Mouse (Mus musculus) adipocyte (in vitro differentiated cells): ENCODE measurements around the gene Epb42.
"Not testable (repeated sequence)": the region's sequence is repeated elsewhere in the genome, so short reads cannot be mapped to it uniquely, and the experiment has no call there.

Experiments
- DNase-seq: peaks from one replicate; pipeline ENCODE4 v3.0.0-alpha.2; 2016; ENCODE audit warnings: low spot score

Epb42 gene

DNA sequence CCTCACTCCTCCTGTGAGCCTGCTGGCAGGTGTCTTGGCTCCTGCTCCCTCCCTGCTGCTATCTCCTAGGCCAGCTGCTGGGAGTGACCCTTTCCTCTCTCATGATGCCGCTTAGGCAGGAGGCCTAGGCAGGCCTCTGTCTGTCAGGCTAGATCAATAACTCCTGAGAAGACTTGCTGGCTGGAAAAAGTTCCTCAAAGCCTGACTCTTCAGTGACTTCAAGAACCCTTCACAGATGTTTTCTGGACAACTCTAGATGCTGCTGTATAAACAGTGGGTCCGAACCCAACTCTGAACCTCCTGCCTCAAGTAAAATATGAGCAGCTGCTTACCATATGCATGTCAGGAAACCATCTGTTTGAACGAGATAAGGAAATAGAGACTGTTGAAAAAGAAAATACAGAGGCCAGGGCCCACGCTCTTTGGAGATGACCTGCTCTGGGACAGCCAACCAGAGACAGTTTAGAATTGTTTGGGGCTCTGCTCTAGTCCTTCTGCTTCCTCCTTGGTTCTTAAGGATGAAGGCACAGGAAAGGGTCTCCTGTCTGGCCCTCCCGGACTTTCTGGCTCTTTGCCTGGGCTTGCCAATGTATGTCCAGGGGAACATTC lies at the start of gene Epb42:
Gene Epb42 (minus strand): TSS at position 340 of the 609 bp plus-strand sequence.
- no peak for DNase-seq

- peak; percentile 37 for DNase-seq
These were observed 48.8 kb upstream of the Epb42 start, which contains the start of gene Tgm5 for GRCm38 (mm10) chr2:121085480-121086185. Tgm5 (minus strand) TSS chr2:121085841.

DNA sequence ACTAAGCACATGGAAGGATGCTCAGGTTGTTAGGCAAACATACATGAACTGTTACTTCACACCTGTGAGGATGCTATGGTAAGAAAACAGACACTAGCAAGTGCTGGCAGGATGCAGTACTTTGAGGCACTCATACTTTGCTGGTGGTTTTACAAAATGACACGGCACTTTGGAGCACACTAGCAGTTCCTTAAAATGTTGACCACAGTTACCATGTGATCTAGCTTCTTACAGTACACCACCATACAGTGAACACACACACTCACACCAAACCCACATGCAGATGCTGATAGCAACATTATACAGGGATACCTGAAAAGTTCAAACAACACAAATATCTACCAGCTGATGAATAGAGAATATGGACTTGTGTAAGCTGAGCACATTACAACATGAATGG lies 45.8 kb upstream of the Epb42 start:
- DNase-seq = no peak

DNA sequence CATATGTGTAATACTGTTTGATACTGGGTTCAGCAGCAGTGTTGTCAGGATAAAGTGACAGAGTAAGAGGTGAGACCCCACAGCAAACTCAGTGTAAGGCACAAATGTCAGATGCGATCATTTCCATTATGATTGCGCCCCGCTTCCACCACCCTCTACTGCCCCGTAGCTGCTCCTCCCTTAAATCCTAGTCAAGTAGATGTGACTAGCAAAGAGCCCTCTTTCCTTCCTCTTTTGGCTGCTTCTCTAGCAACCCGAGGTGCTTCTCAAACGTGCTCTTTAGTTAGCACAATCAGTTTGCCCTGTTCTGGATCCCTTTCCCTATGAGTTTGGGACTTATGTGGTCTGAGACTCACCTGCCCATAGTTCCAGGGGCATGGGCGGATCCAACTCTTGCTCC lies 37.9 kb upstream of the Epb42 start:
- DNase-seq = no peak

DNA sequence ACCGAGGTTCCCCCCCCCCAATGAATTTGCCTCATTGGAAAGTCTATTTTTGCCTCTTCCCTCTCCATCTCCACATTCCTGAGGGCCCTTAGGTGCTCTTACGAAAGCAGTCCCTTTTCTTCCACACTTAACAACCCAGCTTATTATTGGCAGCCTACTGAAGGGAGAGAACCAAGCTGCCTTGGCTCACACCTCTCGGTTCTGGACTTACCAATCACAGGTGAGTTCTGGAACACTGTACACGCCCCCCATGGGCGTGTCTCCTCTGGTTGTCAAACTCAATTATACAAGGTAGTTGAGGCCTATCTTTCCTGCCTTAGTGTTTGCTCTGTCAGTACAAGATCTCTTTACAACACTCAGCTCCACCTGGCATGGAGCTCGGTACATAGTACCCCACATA lies 35.0 kb upstream of the Epb42 start:
- no peak for DNase-seq

- no peak for DNase-seq
These were observed 32.6 kb upstream of the Epb42 start for GRCm38 (mm10) chr2:121069506-121069905.

DNA sequence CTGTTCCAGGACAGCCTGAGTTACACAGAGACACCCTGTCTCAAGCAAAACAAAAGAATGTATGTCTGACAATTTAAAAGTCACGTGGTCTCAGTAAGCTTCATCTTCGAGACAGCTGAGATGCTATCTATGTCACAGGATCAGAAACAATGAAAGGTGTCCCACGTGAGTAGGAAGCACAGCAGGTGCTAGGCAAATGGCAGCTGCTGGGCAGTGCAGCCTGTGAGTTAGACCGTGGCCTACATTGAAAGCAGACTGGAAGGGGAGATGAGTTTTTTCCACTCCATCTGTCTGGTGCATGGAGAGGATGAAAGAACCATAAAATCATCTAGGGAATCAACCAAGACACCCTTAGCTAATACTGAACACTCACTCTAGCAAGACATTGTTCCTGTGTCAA lies 30.2 kb upstream of the Epb42 start:
- DNase-seq = no peak

GRCm38 (mm10) chr2:121061315-121061714 lies 24.4 kb upstream of the Epb42 start:
- no peak for DNase-seq

DNA sequence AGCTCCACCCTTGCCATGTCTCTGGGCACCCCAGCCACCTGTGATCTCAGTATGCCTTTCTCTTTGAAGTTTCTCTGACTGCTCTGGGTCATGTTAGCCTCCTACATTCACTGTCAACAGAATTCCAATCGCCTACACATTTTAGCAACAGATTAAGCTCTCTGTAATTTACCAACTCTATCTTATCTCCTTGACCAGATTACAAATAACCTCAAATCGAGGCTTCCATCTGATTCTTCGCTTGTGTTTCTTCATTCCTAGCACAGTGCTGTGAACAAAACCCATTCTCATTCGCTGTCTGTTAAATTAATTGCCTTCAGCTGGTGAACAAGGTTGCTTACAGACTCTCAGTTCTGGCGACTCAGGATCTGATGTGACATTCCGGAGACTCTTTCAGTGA lies 21.1 kb upstream of the Epb42 start:
- no peak for DNase-seq

GRCm38 (mm10) chr2:121055915-121056314 lies 19.0 kb upstream of the Epb42 start:
- no peak for DNase-seq

- DNase-seq = no peak
These were observed 17.2 kb upstream of the Epb42 start for GRCm38 (mm10) chr2:121054060-121054459.

GRCm38 (mm10) chr2:121052176-121052575 lies 15.3 kb upstream of the Epb42 start:
- DNase-seq = no peak

GRCm38 (mm10) chr2:121045653-121046052 lies 8.8 kb upstream of the Epb42 start:
- no peak for DNase-seq

GRCm38 (mm10) chr2:121041098-121041497 lies 4.2 kb upstream of the Epb42 start:
- DNase-seq = peak; percentile 71

GRCm38 (mm10) chr2:121039382-121039781 lies 2.5 kb upstream of the Epb42 start:
- no peak for DNase-seq

GRCm38 (mm10) chr2:121038851-121039250 lies 2.0 kb upstream of the Epb42 start:
- not testable (repeated sequence) for DNase-seq

GRCm38 (mm10) chr2:121022918-121023317 lies 14.0 kb downstream of the Epb42 start:
- no peak for DNase-seq

GRCm38 (mm10) chr2:121017151-121017550 lies 19.7 kb downstream of the Epb42 start:
- no peak for DNase-seq

- DNase-seq = no peak
These were observed 20.6 kb downstream of the Epb42 start for GRCm38 (mm10) chr2:121016226-121016625.

DNA sequence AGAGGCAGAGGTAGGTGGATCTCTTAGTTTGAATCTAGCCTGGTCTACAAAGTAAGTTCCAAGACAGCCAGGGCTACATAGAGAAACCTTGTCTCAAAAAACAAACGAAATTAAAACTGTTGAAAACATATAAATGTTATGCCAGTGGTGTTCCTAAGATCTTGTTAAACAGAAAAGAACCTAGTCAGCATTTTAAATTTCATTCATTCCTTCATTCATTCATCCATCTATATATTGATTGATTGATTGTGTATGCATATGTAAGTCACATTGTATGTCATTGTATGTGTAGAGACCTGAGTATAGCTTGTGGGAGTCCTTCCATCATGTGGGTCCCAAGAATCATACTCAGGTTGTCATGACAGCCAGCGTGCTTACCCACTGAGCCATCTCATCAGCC lies 21.4 kb downstream of the Epb42 start:
- no peak for DNase-seq

DNA sequence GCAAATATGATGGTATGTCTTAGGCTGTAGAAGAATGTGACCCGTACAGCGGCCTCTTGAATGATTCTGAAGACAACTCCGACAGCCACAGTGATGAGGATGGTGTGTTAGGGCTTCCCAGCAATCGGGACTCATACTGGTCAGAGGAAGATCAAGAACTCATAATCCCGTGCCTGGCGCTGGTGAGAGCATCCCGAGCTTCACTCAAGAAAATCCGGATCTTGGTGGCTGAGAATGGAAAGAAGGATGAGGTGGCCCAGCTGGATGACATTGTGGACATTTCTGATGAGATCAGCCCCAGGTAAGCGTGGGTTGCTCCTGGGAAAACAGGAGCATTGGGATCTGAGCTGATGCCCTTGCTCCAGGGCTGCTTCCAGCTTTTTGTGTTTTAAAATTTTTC lies 24.2 kb downstream of the Epb42 start:
- DNase-seq = no peak

DNA sequence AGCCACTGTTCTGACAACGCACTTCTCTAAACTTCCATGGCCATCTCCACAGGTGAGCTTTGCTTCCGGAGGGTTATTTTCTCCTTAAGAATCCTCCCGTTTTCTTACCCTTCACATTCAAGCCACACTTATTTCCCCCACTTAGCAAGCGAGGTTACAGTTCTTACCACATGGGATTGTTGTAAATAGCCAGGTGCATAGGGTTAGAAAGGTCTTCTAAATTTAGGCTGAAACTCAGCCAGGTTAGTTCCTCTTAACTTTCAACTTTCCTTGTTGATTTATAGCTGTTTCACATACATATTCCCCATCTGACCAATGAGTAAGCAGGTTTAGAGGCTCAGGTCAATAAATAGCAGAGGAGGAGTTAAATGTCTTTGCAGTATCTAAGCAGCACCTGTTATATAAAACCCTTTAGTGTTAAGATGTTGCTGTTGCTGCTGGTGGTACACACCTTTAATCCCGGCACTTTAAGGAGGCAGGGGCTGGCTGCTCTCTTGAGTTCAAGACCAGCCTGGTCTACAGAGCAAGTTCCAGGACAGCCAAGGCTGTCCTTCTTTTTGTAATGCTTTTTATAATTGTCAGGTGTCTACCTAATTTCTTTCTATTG lies 27.7 kb downstream of the Epb42 start:
- no peak for DNase-seq

DNA sequence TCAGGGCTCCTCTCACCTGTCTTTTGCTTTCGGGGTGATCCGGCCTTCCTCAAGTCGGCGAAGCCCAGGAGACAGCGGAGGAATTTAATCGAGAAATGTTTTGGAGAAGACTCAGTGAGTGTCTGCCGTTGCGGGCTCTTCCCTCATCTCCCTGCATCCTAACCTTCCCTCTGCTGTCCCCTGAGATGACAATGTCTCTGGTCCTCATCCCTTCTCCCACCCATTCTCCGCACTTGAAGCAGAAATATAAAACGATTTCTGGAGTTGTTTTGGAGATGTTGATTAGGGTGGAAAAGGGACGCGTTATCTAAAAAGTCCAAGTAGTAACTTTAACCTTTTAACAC lies 28.2 kb downstream of the Epb42 start:
- DNase-seq = no peak
